Mouse (Mus musculus): ENCODE measurements at regions not wholly inside any gene's neighbourhood (a gene's known extent, or its start where the extent isn't known, plus 50 kb on each side); places are given as distances from the start of the nearest gene placed in this dataset.

DNA sequence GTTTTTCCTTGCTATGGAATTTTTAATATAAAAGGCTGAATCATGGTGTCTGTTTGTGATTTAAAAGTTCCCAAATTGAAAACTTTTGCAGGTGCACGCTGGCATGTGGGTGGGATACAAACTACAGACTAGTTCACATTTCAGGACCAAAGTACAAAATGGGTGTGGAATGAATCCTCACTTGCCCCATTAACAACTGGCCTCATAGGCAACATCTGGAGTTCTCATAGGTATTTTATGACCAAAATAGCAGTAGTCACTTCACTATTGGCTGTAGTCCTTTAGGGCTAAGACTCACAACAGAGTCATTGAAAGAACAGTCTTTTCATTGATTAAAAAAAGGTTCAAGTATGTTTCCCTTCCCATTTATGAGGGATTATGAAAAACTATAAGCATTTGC is 1828.5 kb upstream of the Sel1l start:
- no peak overlapping the region for H3K4me3 ChIP-seq (ENCODE audit: insufficient read depth, poor library complexity, severe bottlenecking)
- TF ChIP-seq CTCF (IDR thresholded peaks at IDR 0.05; ENCODE audit: control insufficient read depth, insufficient read depth, insufficient read length) (no peak), USF1 (IDR thresholded peaks at IDR 0.05; ENCODE audit: low read depth) (no peak), CEBPB (IDR thresholded peaks at IDR 0.05; ENCODE audit: low read depth) (no peak), MYOD1 (IDR thresholded peaks at IDR 0.05; ENCODE audit: control insufficient read depth, insufficient read length, low read depth) (no peak), MAX (IDR thresholded peaks at IDR 0.05) (no peak), FOSL1 (IDR thresholded peaks at IDR 0.05; ENCODE audit: insufficient read depth, low read length, poor library complexity, severe bottlenecking) (no peak), MYOG (IDR thresholded peaks at IDR 0.05; ENCODE audit: control insufficient read depth, extremely low read depth, insufficient read length) (no peak)
- H3K79me3 ChIP-seq (ENCODE audit: low read depth), result no peaks in the 10 kb centered on the region
- H3K27me3 ChIP-seq (ENCODE audit: control insufficient read depth, insufficient read depth, insufficient read length), result no peaks in the 10 kb centered on the region
- no peaks in the 10 kb centered on the region for H3K36me3 ChIP-seq (ENCODE audit: control insufficient read depth, insufficient read depth)
- H3ac ChIP-seq (ENCODE audit: control insufficient read depth, insufficient read length, low read depth), result no peak overlapping the region
- no peaks in the 10 kb centered on the region for H3K79me2 ChIP-seq (ENCODE audit: control insufficient read depth, insufficient read depth)

- no peaks in the 10 kb centered on the region for H3K36me3 ChIP-seq (ENCODE audit: control insufficient read depth, insufficient read depth)
- H3ac ChIP-seq (ENCODE audit: control insufficient read depth, insufficient read length, low read depth), result no peak overlapping the region
- H3K79me2 ChIP-seq (ENCODE audit: control insufficient read depth, insufficient read depth), result no peaks in the 10 kb centered on the region
- no peaks in the 10 kb centered on the region for H3K79me3 ChIP-seq (ENCODE audit: low read depth)
- TF ChIP-seq MYOD1 (IDR thresholded peaks at IDR 0.05; ENCODE audit: control insufficient read depth, insufficient read length, low read depth), result peak; percentile 29
- TF ChIP-seq USF1 (IDR thresholded peaks at IDR 0.05; ENCODE audit: low read depth), result no peak
- TF ChIP-seq MYOG (IDR thresholded peaks at IDR 0.05; ENCODE audit: control insufficient read depth, extremely low read depth, insufficient read length), result no peak
- no peak for TF ChIP-seq CEBPB (IDR thresholded peaks at IDR 0.05; ENCODE audit: low read depth)
- no peak for TF ChIP-seq MAX (IDR thresholded peaks at IDR 0.05)
- peak; percentile 79 for TF ChIP-seq FOSL1 (IDR thresholded peaks at IDR 0.05; ENCODE audit: insufficient read depth, low read length, poor library complexity, severe bottlenecking)
- no peak for TF ChIP-seq CTCF (IDR thresholded peaks at IDR 0.05; ENCODE audit: control insufficient read depth, insufficient read depth, insufficient read length)
- H3K27me3 ChIP-seq (ENCODE audit: control insufficient read depth, insufficient read depth, insufficient read length), result no peaks in the 10 kb centered on the region
- H3K4me3 ChIP-seq (ENCODE audit: insufficient read depth, poor library complexity, severe bottlenecking), result no peak overlapping the region
These were observed 1826.1 kb upstream of the Sel1l start for GRCm38 (mm10) chr12:93675032-93675431.

- no peaks in the 10 kb centered on the region for H3K79me2 ChIP-seq (ENCODE audit: control insufficient read depth, insufficient read depth)
- H3K79me3 ChIP-seq (ENCODE audit: low read depth), result no peaks in the 10 kb centered on the region
- H3K36me3 ChIP-seq (ENCODE audit: control insufficient read depth, insufficient read depth), result no peaks in the 10 kb centered on the region
- no peak overlapping the region for H3K4me3 ChIP-seq (ENCODE audit: insufficient read depth, poor library complexity, severe bottlenecking)
- H3K27me3 ChIP-seq (ENCODE audit: control insufficient read depth, insufficient read depth, insufficient read length), result no peaks in the 10 kb centered on the region
- H3ac ChIP-seq (ENCODE audit: control insufficient read depth, insufficient read length, low read depth), result no peak overlapping the region
- no peak for TF ChIP-seq CEBPB (IDR thresholded peaks at IDR 0.05; ENCODE audit: low read depth)
- TF ChIP-seq MYOG (IDR thresholded peaks at IDR 0.05; ENCODE audit: control insufficient read depth, extremely low read depth, insufficient read length), result no peak
- TF ChIP-seq MAX (IDR thresholded peaks at IDR 0.05), result no peak
- TF ChIP-seq CTCF (IDR thresholded peaks at IDR 0.05; ENCODE audit: control insufficient read depth, insufficient read depth, insufficient read length), result no peak
- TF ChIP-seq FOSL1 (IDR thresholded peaks at IDR 0.05; ENCODE audit: insufficient read depth, low read length, poor library complexity, severe bottlenecking), result no peak
- no peak for TF ChIP-seq MYOD1 (IDR thresholded peaks at IDR 0.05; ENCODE audit: control insufficient read depth, insufficient read length, low read depth)
- no peak for TF ChIP-seq USF1 (IDR thresholded peaks at IDR 0.05; ENCODE audit: low read depth)
These were observed 1820.3 kb upstream of the Sel1l start for GRCm38 (mm10) chr12:93669211-93669610.

- no peaks in the 10 kb centered on the region for H3K79me3 ChIP-seq (ENCODE audit: low read depth)
- H3ac ChIP-seq (ENCODE audit: control insufficient read depth, insufficient read length, low read depth), result no peak overlapping the region
- no peaks in the 10 kb centered on the region for H3K79me2 ChIP-seq (ENCODE audit: control insufficient read depth, insufficient read depth)
- H3K36me3 ChIP-seq (ENCODE audit: control insufficient read depth, insufficient read depth), result no peaks in the 10 kb centered on the region
- no peak overlapping the region for H3K4me3 ChIP-seq (ENCODE audit: insufficient read depth, poor library complexity, severe bottlenecking)
- H3K27me3 ChIP-seq (ENCODE audit: control insufficient read depth, insufficient read depth, insufficient read length), result no peaks in the 10 kb centered on the region
- TF ChIP-seq USF1 (IDR thresholded peaks at IDR 0.05; ENCODE audit: low read depth), result no peak
- TF ChIP-seq MYOD1 (IDR thresholded peaks at IDR 0.05; ENCODE audit: control insufficient read depth, insufficient read length, low read depth), result no peak
- no peak for TF ChIP-seq CTCF (IDR thresholded peaks at IDR 0.05; ENCODE audit: control insufficient read depth, insufficient read depth, insufficient read length)
- TF ChIP-seq CEBPB (IDR thresholded peaks at IDR 0.05; ENCODE audit: low read depth), result no peak
- TF ChIP-seq MAX (IDR thresholded peaks at IDR 0.05), result no peak
- TF ChIP-seq FOSL1 (IDR thresholded peaks at IDR 0.05; ENCODE audit: insufficient read depth, low read length, poor library complexity, severe bottlenecking), result no peak
These were observed 1817.8 kb upstream of the Sel1l start for GRCm38 (mm10) chr12:93666799-93667198.

All from C2C12 (cell line).